Mouse (Mus musculus): Measurements from ENCODE around the gene Dock4.

DNA sequence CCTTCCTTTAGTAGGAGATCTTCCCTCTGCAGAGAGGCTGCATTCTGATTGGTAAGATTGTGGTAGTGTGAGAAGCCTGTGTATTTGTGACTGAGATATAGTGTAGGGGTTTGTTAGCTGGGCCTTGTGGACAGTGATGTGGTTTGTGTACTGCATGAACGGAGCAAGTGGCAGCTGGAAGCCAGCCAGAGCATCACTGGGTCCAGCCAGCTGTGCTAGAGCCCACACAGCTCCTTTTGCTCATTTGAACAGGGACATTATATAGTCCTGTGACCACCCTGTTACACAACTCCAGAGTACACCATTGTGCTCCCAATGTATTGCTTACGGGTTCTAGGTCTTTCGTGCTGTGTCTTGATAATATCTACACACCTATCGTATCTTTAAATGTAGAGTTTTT lies 22.5 kb downstream of the Dock4 start:
- TF ChIP-seq CTCF (IDR thresholded peaks at IDR 0.05; ENCODE audit: control insufficient read depth, insufficient read depth, low read length) (no peak), POLR2A (IDR thresholded peaks at IDR 0.05; ENCODE audit: borderline replicate concordance, control insufficient read depth, low read depth, low read length) (no peak)

Data from bone marrow, adult 2 months (tissue).